Mouse (Mus musculus) stomach, embryonic 15.5 days (tissue): ENCODE measurements around the gene Lama5. TPM values are rescaled to one million over a fixed set of nuclear protein-coding genes. Genes with fewer than 3 reads are reported as not detected.
"Not testable (repeated sequence)": the region's sequence is repeated elsewhere in the genome, so short reads cannot be mapped to it uniquely, and the experiment has no call there.

Source experiments
- ATAC-seq: fragments of 200-750 bp; cut with Nextera tagmentation; 2 replicates; pipeline ENCODE4 v1.8.0; 2017; ENCODE audit warnings: low read depth, moderate number of reproducible peaks, moderate TSS enrichment; ENCODE audit not compliant: insufficient read depth, low FRiP score
- H3K27ac ChIP-seq: fragments of 300-500 bp; sonication (generic); 2 replicates; pipeline ENCODE4 v1.5.1; 2015; ENCODE audit warnings: mild to moderate bottlenecking, inconsistent platforms
- H3K27me3 ChIP-seq: fragments of 300-500 bp; sonication (generic); replicated peaks from 2 replicates; pipeline ENCODE4 v1.6.1; 2015; ENCODE audit warnings: inconsistent platforms
- H3K36me3 ChIP-seq: fragments of 300-500 bp; sonication (generic); 2 replicates; pipeline ENCODE4 v1.6.1; 2015; ENCODE audit warnings: inconsistent platforms
- H3K4me1 ChIP-seq: fragments of 300-500 bp; sonication (generic); 2 replicates; pipeline ENCODE4 v1.6.1; 2015; ENCODE audit warnings: inconsistent platforms
- H3K4me2 ChIP-seq: fragments of 300-500 bp; sonication (generic); 2 replicates; pipeline ENCODE4 v1.6.1; 2015; ENCODE audit warnings: mild to moderate bottlenecking, inconsistent platforms
- H3K4me3 ChIP-seq: fragments of 300-500 bp; sonication (generic); replicated peaks from 2 replicates; pipeline ENCODE4 v1.5.1; 2015; ENCODE audit warnings: inconsistent platforms
- H3K9ac ChIP-seq: fragments of 300-500 bp; sonication (generic); 2 replicates; pipeline ENCODE4 v1.6.1; 2015; ENCODE audit warnings: inconsistent platforms
- H3K9me3 ChIP-seq: fragments of 300-500 bp; sonication (generic); 2 replicates; pipeline ENCODE4 v1.6.1; 2016; ENCODE audit warnings: inconsistent platforms
- WGBS: fragments of 180-500 bp; shearing (Covaris S2); methylation state at CpG from one replicate; pipeline ENCODE4 v1.1.7; 2015; 5-methylcytosine and 5-hydroxymethylcytosine counted together
- polyA plus RNA-seq: library from polyadenylated mRNA; unstranded; fragments of >200 nt; fragmentation: Nextera tagmentation; extraction: Ambion mirVana; gene quantifications from 2 replicates; pipeline ENCODE4 v1.2.1, GENCODE M21; 2015

Gene Lama5
- polyA plus RNA-seq, 1 experiment from 2014 or later: 45.6 TPM

DNA sequence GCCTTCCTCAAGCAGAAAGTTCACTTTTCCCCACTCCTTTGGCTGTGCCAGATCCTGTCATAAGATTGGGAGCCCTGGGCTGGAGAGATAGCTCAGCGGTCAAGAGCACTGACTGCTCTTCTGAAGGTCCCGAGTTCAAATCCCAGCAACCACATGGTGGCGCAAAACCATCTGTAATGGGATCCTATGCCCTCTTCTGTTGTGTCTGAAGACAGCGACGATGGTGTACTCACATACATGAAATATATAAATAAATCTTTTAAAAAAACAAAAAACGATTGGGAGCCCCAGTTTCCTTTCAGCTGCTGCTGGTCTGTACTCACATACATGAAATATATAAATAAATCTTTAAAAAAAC lies 40.9 kb downstream of the Lama5 start:
- Histone ChIP-seq H3K4me2 (no peak overlapping the region), H3K4me1 (no peaks in the 10 kb centered on the region), H3K27ac (no peak overlapping the region), H3K4me3 (no peak overlapping the region), H3K36me3 (peaks cover 21% of the 10 kb centered on the region; the same call in 1 of the 2 replicates), H3K9ac (no peak overlapping the region), H3K9me3 (no peaks in the 10 kb centered on the region), H3K27me3 (no peaks in the 10 kb centered on the region)
- no peak for ATAC-seq
- WGBS: 77% methylated on average over 6 of the region's 6 CpGs

DNA sequence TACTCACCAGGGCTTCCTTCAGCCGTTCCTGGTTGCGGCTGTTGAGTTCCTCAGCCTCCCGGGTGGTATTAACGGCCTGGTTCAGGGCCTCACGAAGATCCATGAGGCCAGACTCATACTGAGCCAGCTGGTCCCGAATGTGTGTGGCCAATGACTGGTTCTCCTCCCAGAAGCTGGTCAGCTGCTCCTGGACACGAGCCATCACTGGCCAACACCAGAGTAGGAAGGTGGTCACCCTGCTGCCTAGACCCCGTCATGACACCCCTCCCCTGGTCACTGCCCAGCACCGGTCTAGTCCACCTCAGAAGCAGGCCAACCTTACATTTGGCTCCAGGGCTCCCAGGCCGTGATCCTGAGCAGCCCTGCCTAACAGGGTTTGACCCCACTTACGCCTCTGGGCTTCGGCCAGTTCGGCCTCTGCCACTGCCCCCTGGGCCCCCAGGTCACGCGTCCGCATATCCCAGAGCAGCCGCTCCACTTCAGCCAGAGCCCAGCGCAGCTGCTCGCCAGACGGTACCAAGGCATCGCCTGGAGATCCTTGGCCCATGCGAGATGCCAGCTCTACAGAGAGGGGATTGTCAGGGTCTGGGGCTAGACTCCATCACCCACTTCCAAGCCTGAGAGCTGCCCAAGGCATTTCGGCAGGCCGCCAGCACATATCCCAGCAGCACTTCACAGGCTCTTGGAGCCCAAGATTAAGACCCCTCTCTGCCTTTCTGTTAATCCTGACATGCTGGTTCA lies 41.5 kb downstream of the Lama5 start:
- WGBS: 81% methylated on average over 24 of the region's 24 CpGs
- Histone ChIP-seq H3K9ac (no peak overlapping the region), H3K4me1 (no peaks in the 10 kb centered on the region), H3K9me3 (no peaks in the 10 kb centered on the region), H3K36me3 (peaks cover 27% of the 10 kb centered on the region; the same call in 1 of the 2 replicates), H3K4me2 (no peak overlapping the region), H3K4me3 (no peak overlapping the region), H3K27me3 (no peaks in the 10 kb centered on the region), H3K27ac (no peak overlapping the region)
- ATAC-seq: no peak

DNA sequence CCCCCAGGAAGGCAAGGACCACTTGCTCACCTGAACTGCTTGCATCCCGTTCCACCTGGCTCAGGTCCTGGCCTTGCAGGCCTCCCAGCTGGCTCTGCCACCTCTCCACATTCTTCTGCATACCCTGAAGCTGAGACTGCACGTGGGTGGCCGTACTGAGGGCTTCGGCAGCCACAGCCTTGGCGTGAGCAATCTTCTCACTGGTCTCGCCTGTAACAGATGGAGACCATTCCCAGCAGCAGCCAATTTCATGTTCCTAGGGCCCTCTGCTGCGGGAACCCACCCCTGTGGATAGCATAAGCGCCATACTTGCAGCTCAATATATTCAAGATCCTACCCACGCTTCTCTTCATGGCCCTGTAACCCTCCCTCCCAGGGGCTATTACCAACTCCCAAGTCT lies 44.1 kb downstream of the Lama5 start:
- Histone ChIP-seq H3K4me2 (no peak overlapping the region), H3K4me1 (no peaks in the 10 kb centered on the region), H3K4me3 (no peak overlapping the region), H3K27me3 (no peaks in the 10 kb centered on the region), H3K27ac (no peak overlapping the region), H3K9ac (no peak overlapping the region), H3K9me3 (no peaks in the 10 kb centered on the region), H3K36me3 (peaks cover 38% of the 10 kb centered on the region)
- ATAC-seq: no peak
- WGBS: 89% methylated on average over 9 of the region's 9 CpGs

DNA sequence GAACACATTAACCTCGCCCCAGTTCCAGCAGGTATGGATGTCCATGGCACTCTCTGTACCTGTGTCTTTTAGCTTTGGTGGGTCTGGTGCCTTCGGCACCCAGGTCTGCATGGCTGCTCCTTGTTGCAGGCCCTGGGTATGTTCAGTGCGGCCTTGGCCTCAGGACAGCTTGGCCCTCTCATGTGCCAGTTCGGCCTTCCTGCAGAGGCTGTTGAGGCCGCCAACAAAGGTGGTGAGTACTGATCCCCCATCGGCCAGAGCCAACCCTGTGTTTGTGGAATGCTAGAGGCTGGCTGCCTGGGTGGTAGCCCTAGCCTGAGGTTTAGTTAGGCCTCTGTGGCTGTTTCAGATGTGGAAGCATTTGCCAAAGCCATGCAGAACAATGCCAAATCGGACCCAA lies 49.9 kb downstream of the Lama5 start:
- H3K4me2 ChIP-seq: no peak overlapping the region
- H3K4me1 ChIP-seq: peaks cover 20% of the 10 kb centered on the region
- H3K4me3 ChIP-seq: no peak overlapping the region
- no peaks in the 10 kb centered on the region for H3K9me3 ChIP-seq
- WGBS: 83% methylated on average over 7 of the region's 7 CpGs
- no peak overlapping the region for H3K27ac ChIP-seq
- H3K27me3 ChIP-seq: no peaks in the 10 kb centered on the region
- H3K36me3 ChIP-seq: peaks cover 50% of the 10 kb centered on the region
- no peak for ATAC-seq
- H3K9ac ChIP-seq: no peak overlapping the region

DNA sequence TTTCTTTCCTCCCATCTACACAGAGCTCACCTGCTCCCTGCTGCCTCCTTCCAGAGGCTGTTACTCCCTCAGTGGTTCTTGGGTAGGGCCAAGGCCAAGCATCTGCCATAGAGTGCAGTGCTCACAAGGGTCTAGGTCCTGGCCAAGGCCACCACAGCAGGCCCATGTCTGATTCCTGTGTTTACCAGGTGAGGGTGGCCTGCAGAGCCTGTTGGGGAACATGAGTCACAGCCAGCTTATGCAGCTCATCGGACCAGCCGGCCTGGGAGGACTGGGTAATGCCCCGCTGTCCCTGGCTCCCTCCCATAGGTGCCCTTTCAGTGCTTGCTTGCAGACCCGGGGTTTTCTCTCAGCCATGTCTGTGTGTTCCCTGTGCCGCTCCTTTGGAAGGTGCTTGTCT lies 51.5 kb downstream of the Lama5 start:
- ATAC-seq: no peak
- H3K9me3 ChIP-seq: no peaks in the 10 kb centered on the region
- H3K4me1 ChIP-seq: peaks cover 22% of the 10 kb centered on the region
- no peak overlapping the region for H3K4me2 ChIP-seq
- H3K27ac ChIP-seq: no peak overlapping the region
- H3K9ac ChIP-seq: no peak overlapping the region
- WGBS: 89% methylated on average over 5 of the region's 5 CpGs
- no peaks in the 10 kb centered on the region for H3K27me3 ChIP-seq
- no peak overlapping the region for H3K4me3 ChIP-seq
- H3K36me3 ChIP-seq: peaks cover 43% of the 10 kb centered on the region

DNA sequence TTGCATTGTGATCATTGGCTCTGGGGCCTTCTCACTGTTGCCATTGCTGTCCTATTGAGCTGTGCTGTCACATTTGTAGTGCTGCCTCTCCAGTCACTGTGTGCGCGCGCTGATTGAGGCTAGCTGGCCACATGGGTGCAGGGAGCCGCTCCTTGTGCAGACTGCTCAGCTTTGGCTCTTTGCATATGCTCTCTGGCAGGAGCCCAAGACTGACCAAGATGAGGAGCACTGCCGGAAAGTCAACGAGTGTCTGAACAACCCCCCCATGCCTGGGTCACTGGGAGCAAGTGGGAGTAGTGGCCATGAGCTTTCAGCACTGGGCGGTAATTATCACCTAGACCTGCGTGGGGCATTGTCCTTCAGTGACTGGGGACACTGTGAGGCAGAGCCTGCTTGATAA lies 51.9 kb downstream of the Lama5 start:
- 81% methylated on average over 8 of the region's 8 CpGs for WGBS
- peaks cover 39% of the 10 kb centered on the region for H3K36me3 ChIP-seq
- not testable (repeated sequence) for H3K4me2 ChIP-seq, H3K9me3 ChIP-seq, H3K9ac ChIP-seq, H3K27me3 ChIP-seq, H3K4me3 ChIP-seq, ATAC-seq, H3K27ac ChIP-seq
- peaks cover 22% of the 10 kb centered on the region for H3K4me1 ChIP-seq

DNA sequence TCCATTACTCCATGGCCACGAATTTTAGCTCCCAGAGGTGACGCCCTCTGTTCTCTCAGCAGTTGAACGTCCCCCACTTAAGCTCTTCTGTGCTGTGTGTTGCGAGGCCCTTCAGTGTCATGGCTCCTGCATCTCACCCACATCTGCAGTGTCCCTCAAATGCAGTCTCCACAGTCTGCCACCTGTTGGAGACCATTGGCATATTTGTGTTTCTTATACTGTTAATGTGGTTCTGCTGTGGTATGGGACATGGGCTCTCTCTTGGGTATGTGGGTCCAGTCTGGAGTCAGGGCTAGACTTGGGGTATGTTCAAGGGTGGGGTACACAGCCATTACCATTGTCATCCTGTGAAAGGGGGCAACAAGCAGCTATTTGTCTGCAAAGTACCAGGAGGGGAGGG lies 52.5 kb downstream of the Lama5 start:
- Histone ChIP-seq H3K9me3 (no peaks in the 10 kb centered on the region), H3K4me2 (peak overlapping the region; percentile 89), H3K4me3 (peak overlapping the region; percentile 100), H3K27me3 (no peaks in the 10 kb centered on the region), H3K4me1 (peaks cover 22% of the 10 kb centered on the region), H3K9ac (no peak overlapping the region), H3K36me3 (peaks cover 34% of the 10 kb centered on the region), H3K27ac (no peak overlapping the region)
- ATAC-seq: no peak
- 73% methylated on average over 4 of the region's 4 CpGs for WGBS

DNA sequence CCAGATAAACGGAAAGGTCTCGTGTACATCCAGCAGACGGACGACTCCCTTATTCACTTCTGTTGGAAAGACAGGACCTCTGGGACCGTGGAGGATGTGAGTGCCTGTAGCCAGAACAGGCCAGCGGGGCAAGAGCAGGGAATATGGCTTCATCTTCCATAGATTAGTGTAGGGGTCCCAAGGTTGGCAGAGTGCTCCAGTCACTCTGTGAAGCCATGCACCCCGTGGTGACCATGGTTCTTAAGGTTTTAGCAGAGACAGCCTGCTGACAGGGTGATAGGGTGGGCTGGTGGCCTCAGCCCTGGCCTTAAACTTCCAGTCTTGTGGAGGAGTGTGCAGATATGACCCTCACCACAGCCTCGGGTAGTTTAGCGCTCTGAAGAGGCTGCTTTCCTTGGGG lies 53.5 kb downstream of the Lama5 start:
- no peak for ATAC-seq
- Histone ChIP-seq H3K27me3 (no peaks in the 10 kb centered on the region), H3K9ac (peak overlapping the region; percentile 68), H3K36me3 (peaks cover 23% of the 10 kb centered on the region), H3K4me1 (peaks cover 22% of the 10 kb centered on the region), H3K4me2 (peak overlapping the region; percentile 89), H3K27ac (no peak overlapping the region), H3K4me3 (peak overlapping the region; percentile 100), H3K9me3 (no peaks in the 10 kb centered on the region)
- WGBS: 5% methylated on average over 7 of the region's 9 CpGs

DNA sequence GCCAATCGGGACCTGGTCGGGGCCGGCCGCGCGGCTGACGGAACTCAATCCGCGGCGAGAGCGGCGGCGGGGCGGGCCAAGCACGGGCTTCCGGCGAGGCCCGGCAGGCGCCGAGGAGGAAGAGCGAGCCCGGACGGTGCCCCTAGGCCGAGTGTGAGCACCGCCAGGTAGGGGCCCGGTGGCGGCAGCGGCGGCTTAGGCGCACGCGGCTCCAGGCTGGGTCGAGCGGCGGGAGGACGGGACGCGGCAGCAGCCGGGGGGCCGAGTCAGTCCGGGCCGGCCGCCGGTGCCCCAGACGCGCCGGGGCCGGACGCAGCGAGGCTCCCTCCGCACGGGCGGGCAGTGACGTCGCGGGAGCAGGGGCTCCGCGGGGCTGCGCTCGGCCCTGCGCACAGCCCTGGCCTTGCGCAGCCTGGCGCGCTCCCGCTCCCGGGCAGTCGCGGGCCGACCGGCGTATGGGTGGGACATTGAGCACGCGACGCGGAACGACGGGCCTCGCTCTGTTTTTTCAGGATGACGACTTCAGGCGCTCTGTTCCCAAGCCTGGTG lies 54.1 kb downstream of the Lama5 start:
- peaks cover 19% of the 10 kb centered on the region; the same call in 1 of the 2 replicates for H3K36me3 ChIP-seq
- peak overlapping the region; percentile 93 for H3K9ac ChIP-seq
- H3K9me3 ChIP-seq: no peaks in the 10 kb centered on the region
- no peaks in the 10 kb centered on the region for H3K27me3 ChIP-seq
- H3K4me1 ChIP-seq: peaks cover 22% of the 10 kb centered on the region
- ATAC-seq: peak; percentile 64
- H3K4me2 ChIP-seq: peak overlapping the region; percentile 89
- under 1% methylated on average over 54 of the region's 80 CpGs for WGBS
- H3K4me3 ChIP-seq: peak overlapping the region; percentile 100
- H3K27ac ChIP-seq: peak overlapping the region; percentile 94

DNA sequence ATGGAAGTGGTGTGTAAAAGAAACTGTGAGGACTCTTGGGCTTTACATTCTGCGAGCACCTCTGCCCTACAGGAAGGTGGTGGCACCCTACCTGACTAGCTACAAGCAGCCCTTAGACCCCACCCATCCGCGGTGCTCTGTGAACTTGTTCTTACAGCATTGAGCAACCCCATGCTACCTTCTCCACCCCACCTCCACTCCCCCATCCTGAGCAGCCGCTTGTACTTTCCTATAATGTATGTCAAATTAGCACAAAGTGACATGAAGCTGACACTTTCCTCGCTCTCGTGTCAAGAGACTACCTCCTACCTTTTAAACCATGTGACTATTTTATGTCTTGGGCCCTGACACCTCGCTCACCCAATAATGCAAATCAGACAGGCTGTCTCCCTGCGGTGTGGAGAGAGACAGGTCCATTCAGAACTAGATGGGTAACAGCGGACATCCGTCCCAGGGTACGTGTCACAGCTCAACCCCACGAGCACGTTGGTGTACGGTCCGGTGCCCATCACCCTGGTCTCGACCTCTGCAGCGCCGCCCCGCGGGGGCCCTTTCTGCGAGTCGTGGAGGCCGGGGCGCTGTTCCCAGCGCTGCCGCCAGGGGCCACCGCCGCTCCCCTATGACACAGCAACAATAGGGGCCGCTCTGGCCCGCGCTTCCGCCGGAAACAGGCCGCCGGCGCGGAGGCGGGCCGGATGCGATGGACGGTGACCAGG lies 54.7 kb downstream of the Lama5 start, which contains the start of gene Adrm1:
Gene Adrm1 (plus strand): TSS at position 680 of the 716 bp plus-strand sequence.
- peak; percentile 98 for ATAC-seq
- peak within 1 kb of the TSS; percentile 93 for H3K9ac ChIP-seq
- WGBS: 3% methylated on average over 41 of the region's 41 CpGs
- H3K27ac ChIP-seq: peak within 1 kb of the TSS; percentile 94
- peak within 1 kb of the TSS; percentile 89 for H3K4me2 ChIP-seq
- H3K4me1 ChIP-seq: peaks cover 22% of the 10 kb centered on the region
- H3K27me3 ChIP-seq: no peaks in the 10 kb centered on the region
- H3K4me3 ChIP-seq: peak within 1 kb of the TSS; percentile 100
- peaks cover 15% of the 10 kb centered on the region; the same call in 1 of the 2 replicates for H3K36me3 ChIP-seq
- no peaks in the 10 kb centered on the region for H3K9me3 ChIP-seq

DNA sequence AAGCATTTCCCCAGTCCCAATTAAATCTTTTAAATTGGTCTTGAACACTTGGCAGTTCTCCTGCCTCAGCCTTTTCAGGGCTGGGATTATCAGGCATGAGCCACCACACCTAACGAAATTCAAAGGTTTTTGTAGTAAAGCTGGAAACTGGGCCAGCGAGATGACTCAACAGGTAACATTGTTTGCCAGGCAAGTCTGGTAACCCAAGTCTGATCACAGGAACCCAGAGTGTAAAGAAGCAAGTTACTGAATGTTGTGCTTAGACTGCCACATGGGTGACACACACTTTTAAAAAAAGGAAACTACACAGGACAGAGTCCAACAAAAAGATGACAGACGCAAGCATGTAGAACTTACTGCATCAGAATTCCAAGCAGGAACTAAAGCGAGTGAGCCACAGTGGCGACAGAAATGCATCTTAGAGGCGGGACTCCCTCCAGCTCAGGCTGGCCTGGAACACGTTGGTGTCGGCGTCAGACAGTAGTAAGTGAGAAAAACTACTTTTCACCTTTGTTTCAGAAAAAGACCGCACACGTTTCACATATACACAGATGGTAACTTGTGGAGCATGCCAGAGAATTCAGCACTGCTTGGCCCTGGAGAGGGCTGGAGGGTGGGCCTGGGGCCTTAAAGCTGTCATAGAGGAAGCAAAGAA lies 55.4 kb downstream of the Lama5 start:
- no peaks in the 10 kb centered on the region for H3K9me3 ChIP-seq
- H3K36me3 ChIP-seq: peaks cover 16% of the 10 kb centered on the region; the same call in 1 of the 2 replicates
- ATAC-seq: no peak
- H3K4me1 ChIP-seq: peaks cover 22% of the 10 kb centered on the region
- 74% methylated on average over 11 of the region's 11 CpGs for WGBS
- peak overlapping the region; percentile 38 for H3K27ac ChIP-seq
- no peak overlapping the region for H3K9ac ChIP-seq
- peak overlapping the region; percentile 100; the same call in 1 of the 2 replicates for H3K4me3 ChIP-seq
- peak overlapping the region; percentile 74 for H3K4me2 ChIP-seq
- H3K27me3 ChIP-seq: no peaks in the 10 kb centered on the region
